Mouse (Mus musculus) lung, adult 2 months (tissue): ENCODE measurements around the gene 1700008O03Rik.

ENCODE experiments used
- CTCF ChIP-seq: fragments of 200-500 bp; IDR thresholded peaks from 2 replicates; pipeline ENCODE4 v1.5.1; 2011; ENCODE audit warnings: mild to moderate bottlenecking, low read length, control low read depth; ENCODE audit not compliant: insufficient read depth
- POLR2A ChIP-seq: fragments of 200-500 bp; IDR thresholded peaks from 2 replicates; pipeline ENCODE4 v1.6.1; 2011; ENCODE audit warnings: low read depth, mild to moderate bottlenecking, control low read depth, low read length, borderline replicate concordance; ENCODE audit errors: extremely low read depth

DNA sequence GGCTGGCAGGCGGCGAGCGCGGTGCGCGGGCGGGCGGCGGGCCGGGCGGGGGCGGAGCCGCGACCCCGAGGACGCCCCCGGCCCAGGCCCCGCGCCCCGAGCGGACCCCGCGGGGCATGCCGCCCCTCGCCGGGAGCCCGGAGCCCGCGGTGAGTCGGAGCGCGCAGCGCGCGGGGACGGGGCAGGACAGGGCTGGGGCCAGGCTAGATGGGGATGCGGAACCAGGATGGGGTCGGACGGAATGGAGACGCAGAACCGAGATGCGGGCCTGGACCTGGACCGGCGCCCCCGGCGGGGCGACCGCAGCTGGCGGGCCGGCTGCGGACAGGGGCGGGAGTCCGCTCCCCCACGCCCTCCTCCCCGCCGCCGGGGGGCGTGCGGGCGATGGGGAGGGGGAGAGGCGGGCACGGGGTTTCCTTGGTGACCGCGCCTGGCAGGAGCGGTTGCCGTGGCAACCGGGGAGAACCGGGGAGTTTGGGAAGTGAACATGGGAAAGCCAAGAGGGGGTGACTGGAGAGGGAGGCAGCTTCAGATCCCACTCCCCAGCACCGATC lies 43.4 kb upstream of the 1700008O03Rik start, which contains the start of gene Lrrc4b:
- no peak for TF ChIP-seq CTCF
- no peak for TF ChIP-seq POLR2A
